ENCODE assay signal across 15 mouse cellular contexts in genomic region chr2:39157916-39158315, GRCm38 (mm10). TPM values are rescaled to one million over a fixed set of nuclear protein-coding genes. Genes with fewer than 3 reads are reported as not detected.
DNase-seq lines count a peak whose midpoint lies in the region.
"Had no signal": no experiment of that assay in that cellular context is flagged by ENCODE, and none has a peak within 500 bp of the region (broad histone marks: within the 10 kb centered on the region; RNA-seq: fewer than 3 reads in every experiment).

No protein-coding gene starts in this region.

- intact Hi-C loops in heart, postnatal 25 days (cut with DNase I), result no loop called here

- DNase-seq in heart, adult 8-10 months (ENCODE audit: low spot score), result peak; percentile 3
- DNase-seq in heart, postnatal 25 days (ENCODE audit: low spot score), result no peak
- DNase-seq in kidney, postnatal 10 days, result peak; percentile 13
- DNase-seq in kidney, postnatal 4 days, result no peak
- DNase-seq in 3T3-L1 (ENCODE audit: low read depth, low spot score) (peak; percentile 43), MN1 (ENCODE audit: low spot score) (peak; percentile 9)
- DNase-seq in adrenal gland, postnatal 25 days, result no peak
- DNase-seq: adrenal gland, adult 8-10 months; gastrocnemius, postnatal 36 days; heart, postnatal 14 days; kidney, adult 11 months; liver, postnatal 0 days; lung, postnatal 4 days; right cerebral cortex, postnatal 25 days; thymus, postnatal 14 days had no signal

RNA-seq across cellular contexts. Expression of gene Scai, which starts 32.6 kb away (rescaled TPM):
- 1 to 10 TPM; 4.2 to 5.2 (median 4.3) TPM for total RNA-seq in heart, adult 8-10 months (2022)
- 1 to 10 TPM; 4.7 to 6.6 TPM for total RNA-seq in heart, postnatal 25 days (2021)
- total RNA-seq in adrenal gland, postnatal 25 days (2021), result 9.7 and 12.9 TPM in 2 replicates

Comparison
In these comparisons a context has a peak if more than half of its experiments do, and no peak if none do; other contexts are left out.
1. DNase-seq: peak in heart, adult 8-10 months (single experiment), kidney, postnatal 10 days (single experiment), 3T3-L1 (single experiment) and MN1 (single experiment); none in heart, postnatal 25 days (single experiment), kidney, postnatal 4 days (0 of 2) and adrenal gland, postnatal 25 days (single experiment).